In genomic region chr7:4119976-4120921, GRCm38 (mm10) we compare ENCODE assay signal across 8 mouse cellular contexts. TPM values are rescaled to one million over a fixed set of nuclear protein-coding genes. Genes with fewer than 3 reads are reported as not detected.
DNase-seq lines count a peak whose midpoint lies in the region; ATAC-seq and TF ChIP-seq lines count a peak whose summit lies in the region.

No protein-coding gene starts in this region.

- no peak for TF ChIP-seq CTCF in E14TG2a.4 (conservative IDR thresholded peaks at IDR 0.05; ENCODE audit: low read length)

- peaks cover 61% of the 10 kb centered on the region for H3K4me1 ChIP-seq in E14TG2a.4 (replicated peaks; ENCODE audit: low read depth, low read length)
- peaks cover 58% of the 10 kb centered on the region for H3K4me1 ChIP-seq in forebrain, embryonic 16.5 days (replicated peaks; ENCODE audit: control insufficient read depth, insufficient read depth, low read length)
- peaks cover 62% of the 10 kb centered on the region for H3K4me1 ChIP-seq in midbrain, embryonic 10.5 days

- 5% methylated on average over 19 of the region's 19 CpGs for WGBS in forebrain, embryonic 16.5 days
- 17% methylated on average over 18 of the region's 19 CpGs for WGBS in midbrain, embryonic 10.5 days

- no peaks in the 10 kb centered on the region for H3K9me3 ChIP-seq in E14TG2a.4 (ENCODE audit: low read length)
- no peaks in the 10 kb centered on the region for H3K9me3 ChIP-seq in forebrain, embryonic 16.5 days (ENCODE audit: control insufficient read depth, low read length)
- no peaks in the 10 kb centered on the region for H3K9me3 ChIP-seq in midbrain, embryonic 10.5 days (replicated peaks)

- DNase-seq in cerebellum, adult 9-10 months: peak; percentile 65
- no peak for DNase-seq in midbrain, embryonic 10.5 days (ENCODE audit: low spot score)
- DNase-seq in ovary, postnatal 36 days (ENCODE audit: low spot score): no peak
- no peak for DNase-seq in adrenal gland, postnatal 36 days

- peak overlapping the region; percentile 75 for H3K4me2 ChIP-seq in forebrain, embryonic 16.5 days (ENCODE audit: low read length)

- peak overlapping the region; percentile 97 for H3K9ac ChIP-seq in forebrain, embryonic 16.5 days (replicated peaks; ENCODE audit: low read depth, low read length)

- H3K4me3 ChIP-seq in E14TG2a.4 (replicated peaks; ENCODE audit: low read length): peak overlapping the region; percentile 95
- H3K4me3 ChIP-seq in forebrain, embryonic 16.5 days (replicated peaks; ENCODE audit: low read length): peak overlapping the region; percentile 84
- peak overlapping the region; percentile 86 for H3K4me3 ChIP-seq in midbrain, embryonic 10.5 days

- no peaks in the 10 kb centered on the region for H3K36me3 ChIP-seq in E14TG2a.4 (ENCODE audit: insufficient read depth, low read length)
- H3K36me3 ChIP-seq in forebrain, embryonic 16.5 days (ENCODE audit: control insufficient read depth, insufficient read depth): no peaks in the 10 kb centered on the region
- peaks cover under 1% of the 10 kb centered on the region; the same call in 1 of the 2 replicates for H3K36me3 ChIP-seq in midbrain, embryonic 10.5 days

- H3K27me3 ChIP-seq in E14TG2a.4 (ENCODE audit: insufficient read depth, low read length): no peaks in the 10 kb centered on the region
- no peaks in the 10 kb centered on the region for H3K27me3 ChIP-seq in forebrain, embryonic 16.5 days (replicated peaks; ENCODE audit: control insufficient read depth, insufficient read depth, low read length)
- H3K27me3 ChIP-seq in midbrain, embryonic 10.5 days (ENCODE audit: low read depth, poor library complexity, severe bottlenecking): peaks cover 31% of the 10 kb centered on the region

- peak overlapping the region; percentile 80 for H3K27ac ChIP-seq in forebrain, embryonic 16.5 days (ENCODE audit: low read length)
- H3K27ac ChIP-seq in midbrain, embryonic 10.5 days (replicated peaks): peak overlapping the region; percentile 94

- no peak for ATAC-seq in cerebellum, adult (ENCODE audit: insufficient number of reproducible peaks, low FRiP score, low TSS enrichment)
- ATAC-seq in forebrain, embryonic 16.5 days: peak; percentile 2
- ATAC-seq in megakaryocyte-erythroid progenitor cell, adult 5-6 weeks (replicated peaks; ENCODE audit: low FRiP score, low TSS enrichment, poor library complexity, severe bottlenecking): no peak

RNA-seq across cellular contexts. Expression of gene Ttyh1, which starts 1.0 kb away (rescaled TPM):
- 97.4 and 115 TPM in 2 replicates for polyA plus RNA-seq in forebrain, embryonic 16.5 days (2015; fragmentation: Nextera tagmentation; extraction: Ambion mirVana)
- polyA plus RNA-seq in midbrain, embryonic 10.5 days (2016; fragmentation: Nextera tagmentation; extraction: Ambion mirVana): 21.9 and 45.3 TPM in 2 replicates
- 1 to 10 TPM; 1.9 to 3.5 TPM for total RNA-seq in adrenal gland, postnatal 36 days (2021)
- not detected in 2 replicates for total RNA-seq in megakaryocyte-erythroid progenitor cell, adult 5-6 weeks (2014; fragmentation: Nextera tagmentation)
- not detected in 2 replicates for total RNA-seq in megakaryocyte-erythroid progenitor cell, adult 5-6 weeks (2017)

RNA-seq across cellular contexts. Expression of gene Leng8, which starts 16.6 kb away (rescaled TPM):
- polyA plus RNA-seq in forebrain, embryonic 16.5 days (2015; fragmentation: Nextera tagmentation; extraction: Ambion mirVana): 68.6 and 95.7 TPM in 2 replicates
- polyA plus RNA-seq in midbrain, embryonic 10.5 days (2016; fragmentation: Nextera tagmentation; extraction: Ambion mirVana): 63.1 and 82.0 TPM in 2 replicates
- 10 to 100 TPM; 70.0 to 88.7 TPM for total RNA-seq in adrenal gland, postnatal 36 days (2021)
- 102 and 142 TPM in 2 replicates for total RNA-seq in megakaryocyte-erythroid progenitor cell, adult 5-6 weeks (2014; fragmentation: Nextera tagmentation)
- 21.7 and 26.6 TPM in 2 replicates for total RNA-seq in megakaryocyte-erythroid progenitor cell, adult 5-6 weeks (2017)

RNA-seq across cellular contexts. Expression of gene Leng9, which starts 29.9 kb away (rescaled TPM):
- 5.4 and 6.4 TPM in 2 replicates for polyA plus RNA-seq in forebrain, embryonic 16.5 days (2015; fragmentation: Nextera tagmentation; extraction: Ambion mirVana)
- polyA plus RNA-seq in midbrain, embryonic 10.5 days (2016; fragmentation: Nextera tagmentation; extraction: Ambion mirVana): 1.4 and 1.9 TPM in 2 replicates
- 10 to 100 TPM; 11.4 to 17.6 TPM for total RNA-seq in adrenal gland, postnatal 36 days (2021)
- 0.47 TPM in 1 of 2 replicates, not detected in the other for total RNA-seq in megakaryocyte-erythroid progenitor cell, adult 5-6 weeks (2014; fragmentation: Nextera tagmentation)
- total RNA-seq in megakaryocyte-erythroid progenitor cell, adult 5-6 weeks (2017): 2.6 and 3.2 TPM in 2 replicates

RNA-seq across cellular contexts. Expression of gene Cdc42ep5, which starts 44.4 kb away (rescaled TPM):
- polyA plus RNA-seq in forebrain, embryonic 16.5 days (2015; fragmentation: Nextera tagmentation; extraction: Ambion mirVana): 3.4 and 3.8 TPM in 2 replicates
- polyA plus RNA-seq in midbrain, embryonic 10.5 days (2016; fragmentation: Nextera tagmentation; extraction: Ambion mirVana): 18.1 and 20.1 TPM in 2 replicates
- 10 to 100 TPM; 35.5 to 48.5 TPM for total RNA-seq in adrenal gland, postnatal 36 days (2021)
- not detected in 2 replicates for total RNA-seq in megakaryocyte-erythroid progenitor cell, adult 5-6 weeks (2014; fragmentation: Nextera tagmentation)
- total RNA-seq in megakaryocyte-erythroid progenitor cell, adult 5-6 weeks (2017): not detected in 2 replicates

RNA-seq across cellular contexts. Expression of gene Lair1, which starts 57.2 kb away (rescaled TPM):
- polyA plus RNA-seq in forebrain, embryonic 16.5 days (2015; fragmentation: Nextera tagmentation; extraction: Ambion mirVana): 1.4 and 2.5 TPM in 2 replicates
- polyA plus RNA-seq in midbrain, embryonic 10.5 days (2016; fragmentation: Nextera tagmentation; extraction: Ambion mirVana): 0.47 and 1.3 TPM in 2 replicates
- 1 to 10 TPM; 2.2 to 2.4 TPM for total RNA-seq in adrenal gland, postnatal 36 days (2021)
- 10.6 and 13.4 TPM in 2 replicates for total RNA-seq in megakaryocyte-erythroid progenitor cell, adult 5-6 weeks (2014; fragmentation: Nextera tagmentation)
- 7.2 and 22.0 TPM in 2 replicates for total RNA-seq in megakaryocyte-erythroid progenitor cell, adult 5-6 weeks (2017)
